Mouse (Mus musculus): Measurements from ENCODE around the gene Mast3.

The Mast3 gene

GRCm38 (mm10) chr8:70746676-70747075 is 58.2 kb downstream of the Mast3 start:
- DNase-seq (ENCODE audit: low spot score in 2 of 2): no peak

DNA sequence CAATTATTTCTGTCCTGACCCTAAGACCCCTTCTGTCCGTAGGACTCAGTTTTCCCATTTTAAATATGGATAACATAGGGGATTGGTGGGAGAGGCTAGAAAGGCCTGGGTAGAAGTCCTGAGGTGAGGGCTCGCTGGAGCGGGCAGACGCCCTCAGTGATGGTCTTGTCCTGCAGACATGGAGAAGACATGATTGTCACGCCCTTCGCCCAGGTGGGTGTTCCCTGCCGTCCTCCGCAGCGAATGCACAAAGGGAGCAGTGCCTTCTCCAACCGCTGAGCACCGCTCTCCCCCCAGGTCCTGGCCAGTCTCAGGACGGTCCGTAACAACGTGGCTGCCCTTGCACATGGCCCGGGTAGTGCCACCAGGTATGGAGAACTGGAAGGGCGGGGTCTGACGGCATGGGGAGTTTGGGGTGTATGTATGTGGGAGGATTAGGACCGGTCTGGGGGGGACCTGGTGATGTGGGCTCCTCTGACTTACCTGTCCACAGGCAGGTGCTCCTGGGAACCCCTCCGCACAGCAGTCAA is 59.1 kb downstream of the Mast3 start:
- no peak for DNase-seq (ENCODE audit: low spot score in 2 of 2)

DNA sequence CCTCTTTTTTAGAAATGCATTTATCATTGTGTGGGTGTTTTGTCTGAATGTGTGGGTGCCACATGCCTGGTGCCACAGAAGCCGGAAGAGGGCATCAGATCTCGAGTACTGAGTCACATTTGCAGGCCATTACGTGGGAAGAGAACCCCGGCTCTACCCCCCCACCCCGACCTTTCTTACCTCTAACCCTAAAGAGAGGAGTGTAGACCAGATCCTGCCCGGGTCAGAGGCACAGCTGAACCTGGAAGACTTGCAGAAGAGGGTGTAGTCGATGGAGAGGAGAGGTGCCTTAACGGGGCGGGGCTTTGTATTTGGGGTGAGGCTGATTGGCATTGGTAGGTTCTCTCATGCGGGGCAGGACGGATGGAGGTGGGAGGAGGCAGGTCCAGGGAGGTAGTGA is 60.0 kb downstream of the Mast3 start:
- DNase-seq (ENCODE audit: low spot score in 2 of 2): no peak

GRCm38 (mm10) chr8:70743656-70744590 is 60.9 kb downstream of the Mast3 start:
- peak in 1 of 2 experiments; percentile 33 for DNase-seq (ENCODE audit: low spot score in 2 of 2)

DNA sequence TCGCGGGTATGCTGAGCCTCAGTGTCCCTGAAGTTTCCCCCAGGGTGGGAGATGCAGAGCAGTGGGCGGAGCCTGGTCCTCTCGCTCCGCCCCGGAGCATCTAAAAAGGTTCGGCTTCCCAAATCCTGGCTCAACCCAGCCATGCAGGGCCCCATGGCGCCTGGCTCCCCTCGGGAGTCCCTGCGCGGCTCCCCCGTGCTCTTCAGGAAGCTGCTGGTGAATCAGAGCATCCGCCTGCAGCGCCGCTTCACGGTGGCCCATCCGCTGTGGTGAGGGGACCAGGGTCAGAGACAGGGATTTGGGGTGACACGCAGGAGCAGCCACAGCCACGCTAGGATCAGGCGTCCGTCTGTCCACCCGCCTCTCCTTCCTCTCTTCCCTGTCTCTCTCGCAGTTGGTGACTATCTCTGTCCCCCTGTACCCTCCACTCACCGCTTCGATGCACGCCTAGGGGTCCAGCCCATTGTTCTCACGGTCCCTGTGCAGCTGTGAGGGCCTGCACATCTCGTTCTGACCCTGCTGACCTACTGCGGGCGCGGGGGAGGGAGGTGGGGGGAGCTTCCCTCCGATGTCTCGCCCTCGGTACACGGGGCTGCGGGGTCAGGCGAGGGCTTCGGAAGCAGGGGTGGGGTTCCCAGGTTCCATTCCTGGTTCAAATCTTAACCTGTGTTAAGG is 61.7 kb downstream of the Mast3 start:
- no peak for DNase-seq (ENCODE audit: low spot score in 2 of 2)

DNA sequence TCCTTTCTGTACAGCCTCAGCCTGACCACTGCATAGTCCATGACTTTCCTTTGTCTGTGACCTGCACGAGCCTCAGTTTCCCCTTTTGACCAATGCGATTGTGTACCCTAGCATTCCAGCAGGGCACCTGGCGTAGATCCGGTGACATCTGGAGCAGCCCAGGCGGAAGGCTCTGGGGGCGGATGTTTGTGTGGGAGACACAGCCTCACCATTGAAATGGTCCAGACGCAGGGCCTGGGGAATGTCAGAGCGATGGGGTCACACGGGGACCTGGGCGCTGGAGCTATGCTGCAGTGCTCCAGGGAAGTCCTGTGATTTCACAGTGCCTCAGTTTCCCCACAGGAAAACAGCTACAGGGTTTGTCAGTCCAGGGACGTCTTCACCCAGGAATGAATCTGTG is 62.7 kb downstream of the Mast3 start:
- DNase-seq (ENCODE audit: low spot score in 2 of 2): no peak

GRCm38 (mm10) chr8:70741661-70742060 is 63.2 kb downstream of the Mast3 start:
- DNase-seq (ENCODE audit: low spot score in 2 of 2): no peak

- no peak for DNase-seq (ENCODE audit: low spot score in 2 of 2)
Measured at GRCm38 (mm10) chr8:70738211-70738610, 66.6 kb downstream of the Mast3 start.

- no peak for DNase-seq (ENCODE audit: low spot score in 2 of 2)
Measured at GRCm38 (mm10) chr8:70737705-70738104, 67.1 kb downstream of the Mast3 start.

DNA sequence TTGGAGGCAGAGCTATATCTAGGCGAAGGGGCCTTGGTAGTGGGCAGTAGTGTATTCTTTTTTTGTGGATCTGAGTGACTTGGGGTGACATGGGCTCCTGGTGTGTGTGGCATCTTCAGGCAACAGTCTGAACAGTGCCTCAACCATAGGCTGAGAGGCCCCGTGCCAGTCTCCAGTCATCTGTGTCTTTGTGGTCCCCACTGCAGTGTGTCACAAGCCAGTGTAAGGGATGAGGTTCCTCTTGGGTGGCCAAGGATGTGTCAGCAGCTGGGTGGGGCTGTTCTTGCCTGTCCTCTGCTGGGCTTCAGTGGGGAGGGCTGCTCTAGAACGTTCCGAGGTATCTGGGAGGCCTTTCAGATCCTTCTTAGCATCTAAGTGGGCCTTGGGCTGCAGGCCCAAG is 73.9 kb downstream of the Mast3 start:
- DNase-seq (ENCODE audit: low spot score in 2 of 2): no peak

DNA sequence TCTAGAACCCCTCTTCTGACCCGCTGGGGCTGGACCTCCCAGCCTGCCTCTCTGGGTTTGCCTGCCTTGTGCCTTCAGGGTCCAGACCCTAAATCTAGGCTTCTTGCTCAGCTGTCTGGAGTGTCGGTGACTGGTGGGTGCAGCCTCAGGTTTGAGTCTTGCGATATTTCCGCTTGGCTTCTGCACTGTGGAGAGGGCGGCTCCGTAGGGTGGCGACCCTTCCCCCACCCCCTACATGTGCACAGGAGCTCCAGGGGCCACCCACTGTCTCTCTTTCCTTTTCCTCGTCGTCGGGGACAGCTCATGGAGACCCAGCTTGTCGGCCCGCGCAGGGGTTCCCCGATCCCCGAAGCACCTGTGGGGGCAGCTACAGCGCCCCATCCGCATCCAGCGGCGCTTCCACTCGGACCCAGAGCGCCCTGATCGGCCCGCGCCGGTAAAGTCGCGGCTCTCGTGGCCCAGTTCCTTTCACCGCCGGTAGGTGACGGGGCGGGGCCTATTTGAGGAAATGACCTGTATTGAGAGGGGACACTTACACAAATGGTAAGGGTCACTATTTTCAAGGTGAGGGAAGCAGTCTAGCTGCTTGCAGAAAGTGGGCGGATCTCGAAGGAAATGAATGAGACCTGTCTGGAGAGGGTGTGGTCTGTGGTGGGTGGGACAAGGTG is 74.9 kb downstream of the Mast3 start:
- DNase-seq (ENCODE audit: low spot score in 2 of 2): no peak

All from frontal cortex, postnatal 10 days (tissue).